Mouse (Mus musculus) liver, embryonic 13.5 days (tissue): ENCODE data around the gene Hacd3. TPM values are rescaled to one million over a fixed set of nuclear protein-coding genes. Genes with fewer than 3 reads are reported as not detected.
"Not testable (repeated sequence)": the region's sequence is repeated elsewhere in the genome, so short reads cannot be mapped to it uniquely, and the experiment has no call there.

Experiments
- ATAC-seq: fragments of 200-750 bp; cut with Nextera tagmentation; 2 replicates; pipeline ENCODE4 v1.8.0; 2017; ENCODE audit warnings: low read depth, mild to moderate bottlenecking, moderate number of reproducible peaks, moderate library complexity
- DNase-seq: peaks from one replicate; pipeline ENCODE4 v3.0.0; 2022
- H3K27ac ChIP-seq: fragments of 300-500 bp; sonication (generic); 2 replicates; pipeline ENCODE4 v1.5.1; 2015; ENCODE audit warnings: moderate library complexity, mild to moderate bottlenecking, inconsistent platforms
- H3K27me3 ChIP-seq: fragments of 300-500 bp; sonication (generic); 2 replicates; pipeline ENCODE4 v1.6.1; 2015; ENCODE audit warnings: mild to moderate bottlenecking, inconsistent platforms
- H3K36me3 ChIP-seq: fragments of 300-500 bp; sonication (generic); 2 replicates; pipeline ENCODE4 v1.6.1; 2015; ENCODE audit warnings: mild to moderate bottlenecking, inconsistent platforms
- H3K4me1 ChIP-seq: fragments of 300-500 bp; sonication (generic); replicated peaks from 2 replicates; pipeline ENCODE4 v1.6.1; 2015; ENCODE audit warnings: inconsistent platforms
- H3K4me2 ChIP-seq: fragments of 300-500 bp; sonication (generic); 2 replicates; pipeline ENCODE4 v1.6.1; 2015; ENCODE audit warnings: inconsistent platforms, mild to moderate bottlenecking, moderate library complexity
- H3K4me3 ChIP-seq: fragments of 300-500 bp; sonication (generic); replicated peaks from 2 replicates; pipeline ENCODE4 v1.5.1; 2015; ENCODE audit warnings: mild to moderate bottlenecking, inconsistent platforms
- H3K9ac ChIP-seq: fragments of 300-500 bp; sonication (generic); 2 replicates; pipeline ENCODE4 v1.6.1; 2015; ENCODE audit warnings: mild to moderate bottlenecking, inconsistent platforms
- H3K9me3 ChIP-seq: fragments of 300-500 bp; sonication (generic); replicated peaks from 2 replicates; pipeline ENCODE4 v1.6.1; 2016; ENCODE audit warnings: inconsistent platforms
- WGBS: fragments of 180-500 bp; shearing (Covaris S2); methylation state at CpG from one replicate; pipeline ENCODE4 v1.1.7; 2015; ENCODE audit not compliant: insufficient replicate concordance; 5-methylcytosine and 5-hydroxymethylcytosine counted together
- polyA plus RNA-seq: library from polyadenylated mRNA; unstranded; fragments of >200 nt; fragmentation: Nextera tagmentation; extraction: Ambion mirVana; gene quantifications from 2 replicates; pipeline ENCODE4 v1.2.1, GENCODE M21; 2015

The Hacd3 gene
- polyA plus RNA-seq, 1 experiment from 2014 or later = 55.7 TPM

DNA sequence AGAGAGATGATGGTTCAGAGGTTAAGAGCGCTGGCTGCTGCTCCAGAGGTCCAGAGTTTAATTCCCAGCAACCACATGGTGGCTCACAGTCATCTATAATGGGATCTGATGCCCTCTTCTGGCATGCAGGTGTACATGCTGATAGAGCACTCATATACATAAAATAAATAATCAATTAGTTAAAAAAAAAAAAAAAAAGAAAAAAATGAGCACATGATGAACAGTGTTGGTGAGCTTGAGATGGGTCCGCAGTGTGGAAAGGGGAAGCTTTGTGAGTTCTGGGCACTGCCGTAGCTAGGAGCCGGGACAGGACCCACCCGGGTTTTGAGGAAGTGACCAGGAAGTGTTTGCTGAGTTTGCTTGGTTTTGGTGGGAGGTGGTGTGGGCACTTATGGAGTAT, 9.9 kb upstream of the Hacd3 start:
- ATAC-seq, DNase-seq, H3K27ac ChIP-seq, H3K9me3 ChIP-seq, H3K36me3 ChIP-seq, H3K27me3 ChIP-seq: not testable (repeated sequence)
- H3K4me1 ChIP-seq = peaks cover 34% of the 10 kb centered on the region
- peak overlapping the region; percentile 69 for H3K4me2 ChIP-seq
- WGBS = 30% methylated on average over 5 of the region's 5 CpGs
- peak overlapping the region; percentile 100 for H3K4me3 ChIP-seq
- peak overlapping the region; percentile 39; the same call in 1 of the 2 replicates for H3K9ac ChIP-seq

DNA sequence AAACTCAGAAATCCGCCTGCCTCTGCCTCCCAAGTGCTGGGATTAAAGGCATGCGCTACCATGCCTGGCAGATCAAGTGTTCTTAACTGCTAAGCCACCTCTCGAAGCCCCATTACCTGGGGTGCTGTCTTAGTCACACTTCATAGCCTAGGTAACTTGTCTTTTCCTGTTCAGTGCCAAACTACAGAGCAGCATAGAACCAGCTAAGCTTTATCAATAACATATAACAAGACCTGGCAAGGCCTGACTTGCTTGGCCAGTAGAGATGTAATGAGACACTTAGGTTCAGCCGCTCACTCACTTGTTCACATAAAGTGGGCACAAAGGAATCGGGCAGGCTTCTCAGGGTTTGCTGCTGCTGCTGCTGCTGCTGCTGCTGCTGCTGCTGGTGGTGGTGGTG, 6.8 kb upstream of the Hacd3 start:
- H3K4me3 ChIP-seq = no peak overlapping the region
- no peak overlapping the region for H3K9ac ChIP-seq
- ATAC-seq (no peak), DNase-seq (no peak)
- H3K27me3 ChIP-seq = no peaks in the 10 kb centered on the region
- H3K9me3 ChIP-seq = no peaks in the 10 kb centered on the region
- H3K4me2 ChIP-seq = no peak overlapping the region
- no peaks in the 10 kb centered on the region for H3K36me3 ChIP-seq
- 77% methylated on average over 5 of the region's 5 CpGs for WGBS
- H3K27ac ChIP-seq = no peak overlapping the region
- H3K4me1 ChIP-seq = peaks cover 22% of the 10 kb centered on the region

DNA sequence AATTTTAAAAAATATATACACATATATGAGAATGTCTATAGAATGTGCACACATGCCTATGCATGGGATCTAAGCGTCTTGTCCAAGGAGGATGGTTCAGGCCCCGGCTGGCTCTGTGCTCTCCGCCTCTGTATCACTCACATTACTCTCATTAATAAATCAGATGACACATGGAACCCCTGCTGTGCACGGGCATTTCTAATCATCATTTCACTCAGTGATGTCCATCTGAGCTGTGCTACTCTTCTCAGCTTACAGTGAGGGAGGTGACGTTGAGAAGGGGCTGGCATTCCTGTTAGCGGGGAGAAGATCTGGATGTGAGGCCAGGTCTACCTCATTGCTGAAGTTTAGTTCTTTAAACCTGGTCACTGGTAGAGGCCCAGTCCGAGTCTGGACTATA, 5.7 kb upstream of the Hacd3 start:
- Histone ChIP-seq H3K9ac (no peak overlapping the region), H3K27ac (no peak overlapping the region), H3K4me3 (no peak overlapping the region), H3K4me1 (peaks cover 25% of the 10 kb centered on the region), H3K27me3 (no peaks in the 10 kb centered on the region), H3K4me2 (no peak overlapping the region), H3K9me3 (no peaks in the 10 kb centered on the region), H3K36me3 (no peaks in the 10 kb centered on the region)
- ATAC-seq (no peak), DNase-seq (no peak)
- 75% methylated on average over 7 of the region's 7 CpGs for WGBS

DNA sequence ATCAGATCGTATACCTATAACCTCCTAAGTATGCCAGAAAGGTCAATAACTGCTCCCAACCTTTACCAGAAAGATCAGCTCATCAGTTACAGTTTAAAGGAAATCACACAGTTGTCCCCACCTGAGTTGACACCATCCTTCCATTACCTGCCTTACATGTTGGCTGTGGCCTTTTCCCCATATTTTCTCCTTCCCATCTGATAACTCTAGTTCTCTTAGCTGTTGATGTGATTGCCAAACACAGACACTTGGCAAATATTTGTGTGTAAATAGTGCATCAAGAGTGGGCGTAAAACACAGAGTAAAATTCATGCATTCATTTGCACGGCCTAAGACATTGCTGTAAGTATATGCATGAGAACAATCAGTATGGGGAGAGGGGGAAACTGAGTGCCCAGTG, 2.0 kb upstream of the Hacd3 start:
- WGBS = 85% methylated on average over 3 of the region's 3 CpGs
- Histone ChIP-seq H3K27ac (no peak overlapping the region), H3K4me3 (no peak overlapping the region), H3K27me3 (no peaks in the 10 kb centered on the region), H3K9me3 (no peaks in the 10 kb centered on the region), H3K9ac (no peak overlapping the region), H3K4me1 (peaks cover 41% of the 10 kb centered on the region), H3K4me2 (no peak overlapping the region), H3K36me3 (no peaks in the 10 kb centered on the region)
- ATAC-seq = no peak
- no peak for DNase-seq

DNA sequence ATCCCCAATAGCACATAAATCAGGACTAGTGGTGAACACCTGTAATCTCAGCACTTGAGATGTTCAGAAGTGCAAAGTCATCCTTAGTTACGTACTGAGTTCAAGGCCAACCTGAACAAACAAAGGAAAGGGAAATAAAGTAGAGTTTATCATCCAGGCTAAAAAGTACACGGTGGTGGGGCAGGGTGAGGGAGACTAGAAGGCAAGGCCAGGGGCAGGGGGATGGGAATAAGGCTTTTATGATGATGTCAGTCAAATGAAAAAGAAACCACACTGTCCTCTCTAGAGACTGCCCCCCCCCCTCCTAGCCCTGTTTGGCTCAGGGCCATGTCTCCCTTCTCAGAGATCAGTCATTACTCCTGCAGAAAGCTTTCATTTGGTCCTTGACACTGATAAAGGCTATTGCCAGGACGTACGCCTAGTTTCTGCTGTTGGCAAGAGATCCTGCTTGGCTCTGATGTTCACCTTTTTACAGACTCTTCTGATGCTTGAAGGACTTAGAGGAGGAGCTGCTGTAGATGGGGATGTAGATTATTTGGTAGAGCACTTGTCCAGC, 1.2 kb upstream of the Hacd3 start:
- Histone ChIP-seq H3K27me3 (no peaks in the 10 kb centered on the region), H3K36me3 (no peaks in the 10 kb centered on the region), H3K27ac (peak overlapping the region; percentile 79; the same call in 1 of the 2 replicates), H3K4me2 (no peak overlapping the region), H3K9ac (no peak overlapping the region), H3K4me1 (peaks cover 49% of the 10 kb centered on the region), H3K4me3 (no peak overlapping the region), H3K9me3 (no peaks in the 10 kb centered on the region)
- 70% methylated on average over 4 of the region's 4 CpGs for WGBS
- no peak for DNase-seq
- no peak for ATAC-seq

DNA sequence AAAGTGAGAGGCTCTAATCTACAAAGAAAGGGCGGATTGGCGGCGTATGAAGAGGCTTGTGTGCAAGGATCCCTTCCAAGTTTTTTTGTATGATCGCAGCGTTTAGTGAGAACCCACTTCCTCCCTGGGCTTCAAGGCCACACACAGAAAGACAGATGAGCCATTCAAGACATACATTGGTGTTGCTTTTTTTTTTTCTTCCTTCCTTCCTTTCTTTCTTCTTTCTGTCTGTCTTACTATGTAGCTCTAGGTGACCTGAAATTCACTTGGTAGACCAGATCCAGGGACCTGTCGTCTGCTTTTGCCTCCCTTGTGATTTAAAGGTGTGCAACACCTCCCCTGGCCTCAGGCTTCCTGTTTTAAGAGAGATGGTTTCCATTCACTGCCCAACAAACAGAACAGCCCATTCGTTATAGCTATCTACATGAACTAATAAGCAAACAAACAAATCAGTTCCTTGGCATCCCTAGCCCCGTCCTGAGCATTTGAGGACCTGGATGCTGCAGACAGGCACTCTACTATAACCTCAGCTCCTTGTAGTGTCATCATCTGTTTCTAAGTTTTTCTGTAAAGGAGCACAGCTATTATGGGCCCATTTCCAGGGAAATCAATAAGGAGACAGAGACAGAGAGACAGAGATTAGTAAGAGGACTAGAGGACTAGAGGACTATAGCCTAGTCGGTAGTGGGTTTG, 540 bp upstream of the Hacd3 start:
- DNase-seq (no peak), ATAC-seq (no peak)
- Histone ChIP-seq H3K4me3 (peak overlapping the region; percentile 92), H3K27ac (peak overlapping the region; percentile 79), H3K27me3 (no peaks in the 10 kb centered on the region), H3K9me3 (no peaks in the 10 kb centered on the region), H3K4me1 (peaks cover 53% of the 10 kb centered on the region), H3K36me3 (no peaks in the 10 kb centered on the region), H3K9ac (peak overlapping the region; percentile 66), H3K4me2 (peak overlapping the region; percentile 87)
- 22% methylated on average over 9 of the region's 9 CpGs for WGBS

DNA sequence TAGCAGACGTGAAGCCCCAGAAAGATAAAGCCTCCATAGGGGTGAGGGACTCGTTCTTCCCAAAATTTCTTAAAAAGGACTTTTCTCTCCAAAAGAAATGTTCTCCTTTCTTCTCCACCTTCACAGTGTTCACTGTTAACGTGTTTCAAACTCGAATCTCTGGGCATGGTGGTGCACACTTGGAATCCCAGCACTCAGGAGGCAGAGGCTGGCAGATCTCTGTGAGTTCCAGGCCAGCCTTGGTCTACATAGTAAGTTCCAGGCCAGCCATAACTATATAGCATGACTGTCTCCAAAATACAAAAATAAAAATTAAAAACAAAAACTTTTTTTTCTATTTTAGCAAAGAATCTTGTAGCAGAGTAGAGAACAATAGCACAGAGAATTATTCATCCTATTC, 1.4 kb downstream of the Hacd3 start:
- no peaks in the 10 kb centered on the region for H3K9me3 ChIP-seq
- WGBS = 41% methylated on average over 4 of the region's 4 CpGs
- H3K4me1 ChIP-seq = peaks cover 72% of the 10 kb centered on the region
- peak overlapping the region; percentile 83 for H3K27ac ChIP-seq
- no peaks in the 10 kb centered on the region for H3K36me3 ChIP-seq
- no peak for DNase-seq
- no peak for ATAC-seq
- peak overlapping the region; percentile 87 for H3K4me2 ChIP-seq
- H3K27me3 ChIP-seq = no peaks in the 10 kb centered on the region
- H3K4me3 ChIP-seq = peak overlapping the region; percentile 92
- peak overlapping the region; percentile 95 for H3K9ac ChIP-seq

DNA sequence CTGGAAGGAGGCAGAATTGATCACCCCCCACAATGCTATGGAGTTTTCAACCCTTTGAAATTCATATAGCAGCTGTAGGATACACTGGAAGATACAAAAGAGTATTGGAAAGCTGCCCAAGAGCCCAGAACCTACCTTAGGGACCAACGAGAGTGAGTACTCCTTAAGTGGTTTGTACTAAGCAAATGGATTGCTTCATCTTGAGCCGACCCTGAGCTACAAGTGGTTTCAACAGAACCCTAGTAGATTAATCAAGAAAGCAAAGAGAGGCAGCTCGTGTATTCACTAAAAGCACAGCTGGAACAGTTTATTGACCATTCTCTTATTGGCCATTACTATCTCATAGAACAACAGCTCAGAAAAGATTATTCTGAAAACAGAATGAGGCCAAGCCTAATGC, 2.3 kb downstream of the Hacd3 start:
- no peak for DNase-seq
- 51% methylated on average over 3 of the region's 3 CpGs for WGBS
- peak overlapping the region; percentile 13 for H3K4me3 ChIP-seq
- peak overlapping the region; percentile 95 for H3K9ac ChIP-seq
- H3K4me2 ChIP-seq = peak overlapping the region; percentile 87
- no peaks in the 10 kb centered on the region for H3K36me3 ChIP-seq
- no peak for ATAC-seq
- no peaks in the 10 kb centered on the region for H3K27me3 ChIP-seq
- H3K9me3 ChIP-seq = no peaks in the 10 kb centered on the region
- H3K27ac ChIP-seq = peak overlapping the region; percentile 81
- H3K4me1 ChIP-seq = peaks cover 82% of the 10 kb centered on the region

DNA sequence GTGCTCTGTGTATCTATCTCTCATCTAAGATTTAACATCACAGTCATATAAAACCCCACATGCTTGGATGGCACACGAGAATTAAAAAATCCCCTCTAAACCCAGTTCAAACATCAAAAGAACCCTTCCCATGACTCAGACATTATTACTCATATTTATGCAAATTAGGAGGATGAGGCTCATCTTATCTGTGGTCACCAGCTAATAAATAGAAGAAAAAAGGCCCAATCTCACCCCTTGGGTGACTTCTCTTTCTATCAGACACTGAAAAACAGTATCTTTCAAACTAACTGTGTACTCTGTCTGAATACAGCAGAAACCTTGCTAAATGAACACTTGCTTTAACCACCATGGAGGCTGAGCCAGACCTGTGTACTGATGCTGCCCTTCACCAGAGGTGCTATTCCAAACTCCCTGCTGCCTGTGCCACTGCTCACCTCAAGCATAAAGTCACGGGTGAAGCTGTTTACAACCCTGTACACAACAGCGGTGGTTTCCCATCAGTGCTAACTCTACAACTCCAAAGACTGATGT, 2.8 kb downstream of the Hacd3 start:
- H3K4me3 ChIP-seq = peak overlapping the region; percentile 13

DNA sequence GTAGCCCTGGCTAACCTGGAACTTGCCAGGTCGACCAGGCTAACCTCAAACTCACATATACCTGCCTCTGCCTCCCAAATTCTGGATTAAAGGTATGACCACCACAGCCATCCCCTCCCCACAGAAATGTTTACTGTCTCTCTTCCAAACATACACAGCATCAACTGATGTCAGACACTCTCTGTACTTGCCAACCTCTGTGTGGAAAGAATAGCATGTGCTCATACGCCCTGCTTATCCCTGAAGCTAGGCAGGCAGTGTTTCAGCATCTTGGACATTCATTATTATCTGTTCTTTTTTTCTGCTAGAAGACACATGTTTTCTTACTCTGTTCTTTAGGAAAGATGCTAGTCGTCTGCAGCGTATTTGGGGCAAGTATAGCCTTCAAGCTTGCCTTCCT, 3.6 kb downstream of the Hacd3 start:
- H3K27me3 ChIP-seq = no peaks in the 10 kb centered on the region
- ATAC-seq = no peak
- H3K36me3 ChIP-seq = no peaks in the 10 kb centered on the region
- WGBS = 76% methylated on average over 4 of the region's 4 CpGs
- no peak overlapping the region for H3K9ac ChIP-seq
- no peak overlapping the region for H3K4me3 ChIP-seq
- H3K27ac ChIP-seq = peak overlapping the region; percentile 81
- no peak for DNase-seq
- H3K4me2 ChIP-seq = 0 out of 2 replicates have a peak overlapping the region, but pooled peaks have one; percentile 8
- no peaks in the 10 kb centered on the region for H3K9me3 ChIP-seq
- peaks cover 81% of the 10 kb centered on the region for H3K4me1 ChIP-seq

More for the DNA sequence above, 2.8 kb downstream of the Hacd3 start:
- Histone ChIP-seq H3K27me3 (no peaks in the 10 kb centered on the region), H3K36me3 (no peaks in the 10 kb centered on the region), H3K4me2 (peak overlapping the region; percentile 87), H3K4me1 (peaks cover 84% of the 10 kb centered on the region), H3K27ac (peak overlapping the region; percentile 81), H3K9ac (peak overlapping the region; percentile 95), H3K9me3 (no peaks in the 10 kb centered on the region)
- DNase-seq (no peak), ATAC-seq (0 out of 2 replicates have a peak, but pooled peaks have one; percentile 13)
- WGBS = 48% methylated on average over 3 of the region's 3 CpGs

DNA sequence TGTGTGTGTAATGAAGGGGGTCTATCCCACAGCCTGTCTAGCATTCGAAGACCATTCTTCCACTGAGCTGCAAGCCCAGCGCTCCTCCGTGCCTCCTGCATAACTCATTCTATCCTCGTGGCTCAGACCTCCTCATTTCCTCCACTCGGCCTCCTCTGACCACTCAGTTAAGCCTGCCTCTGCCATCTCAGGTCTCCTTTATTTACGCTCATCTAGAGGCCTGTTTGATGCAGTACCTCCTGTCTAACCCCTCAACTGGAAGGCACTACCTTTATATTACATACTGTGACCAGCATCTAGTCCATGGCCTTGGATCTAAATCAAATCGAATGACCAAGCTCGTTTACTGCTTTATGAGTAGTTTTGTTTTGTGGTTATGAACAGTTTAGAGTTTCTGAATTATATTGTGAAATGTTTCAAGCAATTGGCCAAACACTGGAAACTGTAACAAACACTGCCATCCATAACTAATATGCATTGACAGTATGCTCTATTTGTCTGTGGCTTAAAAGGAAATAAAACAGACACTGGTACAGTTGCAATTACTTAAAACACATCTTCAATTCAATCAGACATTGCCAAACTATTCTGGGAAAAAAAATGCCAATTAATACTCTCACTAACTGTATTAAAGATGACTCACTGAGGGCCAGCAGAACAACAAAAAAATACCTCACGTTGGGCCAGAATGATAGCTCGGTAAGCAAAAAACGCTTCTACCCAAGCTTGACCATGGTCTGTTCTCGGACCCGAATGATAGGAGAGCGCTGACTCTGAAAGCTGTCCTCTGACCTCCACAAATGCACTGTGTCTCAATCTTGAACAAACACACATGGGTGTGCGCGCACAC, 4.3 kb downstream of the Hacd3 start:
- 73% methylated on average over 16 of the region's 16 CpGs for WGBS
- ATAC-seq (no peak), DNase-seq (no peak)
- no peaks in the 10 kb centered on the region for H3K27me3 ChIP-seq
- no peak overlapping the region for H3K9ac ChIP-seq
- no peaks in the 10 kb centered on the region for H3K9me3 ChIP-seq
- no peak overlapping the region for H3K4me2 ChIP-seq
- no peaks in the 10 kb centered on the region for H3K36me3 ChIP-seq
- H3K4me1 ChIP-seq = peaks cover 77% of the 10 kb centered on the region
- H3K4me3 ChIP-seq = no peak overlapping the region
- peak overlapping the region; percentile 81 for H3K27ac ChIP-seq
